Mouse (Mus musculus) ES-Bruce4 (cell line): ENCODE measurements around the gene Prkce. TPM values are rescaled to one million over a fixed set of nuclear protein-coding genes. Genes with fewer than 3 reads are reported as not detected.

Source experiments
- H3K27ac ChIP-seq: 2 replicates; pipeline ENCODE4 v1.5.1; 2012; ENCODE audit warnings: low read length, inconsistent platforms; ENCODE audit not compliant: insufficient read depth
- H3K27me3 ChIP-seq: 2 replicates; pipeline ENCODE4 v1.6.1; 2012; ENCODE audit warnings: mild to moderate bottlenecking, low read length, inconsistent platforms; ENCODE audit not compliant: control insufficient read depth, poor library complexity, insufficient read depth, severe bottlenecking
- H3K36me3 ChIP-seq: 2 replicates; pipeline ENCODE4 v1.6.1; 2012; ENCODE audit warnings: inconsistent platforms, mild to moderate bottlenecking, low read length, moderate library complexity; ENCODE audit not compliant: control insufficient read depth, poor library complexity, insufficient read depth, severe bottlenecking
- H3K4me1 ChIP-seq: one replicate; pipeline ENCODE4 v1.8.1; 2011; ENCODE audit warnings: low read length; ENCODE audit not compliant: control insufficient read depth, insufficient read depth
- H3K4me3 ChIP-seq: 2 replicates; pipeline ENCODE4 v1.5.1; 2011; ENCODE audit warnings: low read depth, mild to moderate bottlenecking, low read length
- H3K9ac ChIP-seq: 2 replicates; pipeline ENCODE4 v1.6.1; 2012; ENCODE audit warnings: low read depth, mild to moderate bottlenecking, inconsistent platforms; ENCODE audit not compliant: poor library complexity, severe bottlenecking
- H3K9me3 ChIP-seq: replicated peaks from 2 replicates; pipeline ENCODE4 v1.6.1; 2012; ENCODE audit warnings: mild to moderate bottlenecking, low read length, inconsistent platforms; ENCODE audit not compliant: control insufficient read depth, poor library complexity, insufficient read depth, severe bottlenecking
- CTCF ChIP-seq: IDR thresholded peaks from one replicate; pipeline ENCODE4 v1.8.1; 2011; ENCODE audit warnings: low read depth, low read length
- EP300 ChIP-seq: IDR thresholded peaks from 2 replicates; pipeline ENCODE4 v1.6.1; 2011; ENCODE audit warnings: low read depth, low read length; ENCODE audit not compliant: insufficient read depth
- POLR2A ChIP-seq: IDR thresholded peaks from one replicate; pipeline ENCODE4 v1.8.1; 2011; ENCODE audit warnings: low read length; ENCODE audit not compliant: insufficient read depth
- polyA plus RNA-seq: library from polyadenylated mRNA; stranded (reverse); fragments of >200 nt; gene quantifications from 2 replicates; pipeline ENCODE4 v1.2.4, GENCODE M21; 2011; ENCODE audit warnings: low read depth; ENCODE audit not compliant: missing spikeins, insufficient read depth, insufficient read length

Gene Prkce
- 3.3 and 4.3 TPM in 2 replicates for polyA plus RNA-seq

DNA sequence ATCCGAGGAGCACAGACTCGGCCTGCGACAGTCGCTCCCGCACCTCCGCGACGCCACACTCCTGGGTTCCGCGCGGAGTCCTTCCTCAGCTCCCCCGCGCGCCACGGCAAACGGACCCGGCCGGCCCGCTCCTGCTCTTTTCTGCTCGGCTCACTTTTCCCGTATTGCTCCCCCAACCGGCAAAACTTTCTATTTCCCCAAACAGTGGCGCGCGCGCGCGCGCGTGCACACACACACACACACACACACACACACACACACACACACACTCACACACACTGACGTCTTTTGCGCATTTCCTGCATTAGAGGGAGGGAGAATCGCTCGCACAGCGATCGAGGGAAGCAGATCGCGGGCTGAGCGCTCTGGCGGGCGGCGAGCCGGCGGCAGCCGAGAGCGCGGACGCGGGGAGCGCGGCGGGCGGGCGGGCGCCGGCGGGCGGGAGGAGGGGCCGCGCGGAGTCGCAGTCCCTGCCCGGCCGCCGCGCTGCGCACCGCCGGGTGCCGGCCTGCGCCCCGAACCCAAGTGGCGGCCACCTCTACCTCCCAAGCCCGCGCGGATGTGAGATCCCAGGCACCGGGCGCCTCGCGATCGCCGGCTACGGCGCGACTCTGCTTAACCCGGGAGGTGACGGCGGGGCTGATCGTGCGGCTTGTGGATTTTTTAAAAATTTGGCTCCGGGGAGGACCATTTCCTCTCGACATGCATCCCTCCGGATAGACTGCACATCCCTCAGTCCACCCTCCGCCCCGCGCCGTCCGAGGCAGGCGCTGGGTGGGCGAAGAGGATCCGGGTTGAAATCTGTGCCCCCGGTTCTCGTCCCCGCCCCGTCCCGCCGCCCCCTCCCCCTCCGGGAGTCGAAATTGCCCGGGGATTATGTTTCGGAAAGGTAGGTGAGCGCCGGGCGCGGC is at the start of gene Prkce:
TSS of gene Prkce (plus strand) at position 466 of the 911 bp plus-strand sequence.
- H3K9me3 ChIP-seq = no peaks in the 10 kb centered on the region
- H3K27ac ChIP-seq = peak within 1 kb of the TSS; percentile 42
- no peak for TF ChIP-seq POLR2A
- TF ChIP-seq CTCF = peak; percentile 13
- no peak for TF ChIP-seq EP300
- H3K4me3 ChIP-seq = peak within 1 kb of the TSS; percentile 86
- peaks cover 3% of the 10 kb centered on the region for H3K27me3 ChIP-seq
- no peaks in the 10 kb centered on the region for H3K4me1 ChIP-seq
- peak within 1 kb of the TSS; percentile 94 for H3K9ac ChIP-seq
- no peaks in the 10 kb centered on the region for H3K36me3 ChIP-seq

DNA sequence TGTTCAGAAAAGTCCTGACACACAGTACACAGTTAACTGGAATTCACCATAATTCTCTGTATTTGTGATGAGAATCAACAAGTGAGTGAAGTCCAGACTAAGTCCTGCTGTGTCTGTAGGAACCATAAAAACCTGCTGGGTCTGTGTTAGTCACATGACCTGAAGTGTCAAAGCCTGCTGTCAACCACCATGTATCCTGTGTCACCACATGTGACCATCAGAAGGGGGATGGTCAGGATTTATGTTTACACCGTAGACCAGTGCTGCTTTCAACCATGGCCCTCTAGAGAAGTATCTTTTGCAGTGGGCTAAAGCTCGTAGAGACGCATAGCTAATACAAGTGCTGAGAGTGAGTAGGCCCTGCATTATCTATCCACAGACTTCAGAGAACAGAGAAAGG is 44.4 kb upstream of the Prkce start:
- Histone ChIP-seq H3K27me3 (no peaks in the 10 kb centered on the region), H3K4me1 (no peaks in the 10 kb centered on the region), H3K36me3 (peaks cover 42% of the 10 kb centered on the region), H3K9ac (no peak overlapping the region), H3K9me3 (no peaks in the 10 kb centered on the region), H3K4me3 (no peak overlapping the region), H3K27ac (no peak overlapping the region)
- TF ChIP-seq POLR2A (no peak), EP300 (no peak), CTCF (no peak)

- Histone ChIP-seq H3K27ac (no peak overlapping the region), H3K9ac (no peak overlapping the region), H3K9me3 (no peaks in the 10 kb centered on the region), H3K27me3 (no peaks in the 10 kb centered on the region), H3K4me3 (no peak overlapping the region), H3K4me1 (no peaks in the 10 kb centered on the region), H3K36me3 (peaks cover 48% of the 10 kb centered on the region)
- TF ChIP-seq CTCF (peak; percentile 31), EP300 (no peak)
Observed at GRCm38 (mm10) chr17:86125908-86126307, 41.7 kb upstream of the Prkce start.

DNA sequence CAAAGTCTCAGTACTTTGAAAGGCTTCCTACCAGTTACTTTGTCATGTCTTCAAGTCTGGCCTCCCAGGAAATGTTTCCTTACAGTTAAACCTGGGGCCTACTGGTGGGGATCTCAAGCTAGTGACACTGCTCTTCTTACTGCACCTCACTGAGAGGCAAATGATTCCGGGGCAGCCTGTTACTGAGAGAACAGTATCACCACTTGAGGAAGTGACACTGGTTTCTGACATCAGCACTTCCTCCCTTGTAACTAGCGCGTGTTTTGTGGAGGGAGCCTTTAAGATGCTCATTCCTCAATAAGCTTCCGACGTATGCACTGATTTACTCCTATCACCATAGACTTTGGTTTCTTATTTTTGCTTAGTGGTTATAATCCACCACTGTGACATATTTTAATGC is 39.4 kb upstream of the Prkce start:
- H3K27me3 ChIP-seq = no peaks in the 10 kb centered on the region
- no peaks in the 10 kb centered on the region for H3K4me1 ChIP-seq
- no peaks in the 10 kb centered on the region for H3K9me3 ChIP-seq
- no peak overlapping the region for H3K9ac ChIP-seq
- TF ChIP-seq CTCF (no peak), EP300 (no peak), POLR2A (no peak)
- H3K36me3 ChIP-seq = peaks cover 44% of the 10 kb centered on the region
- no peak overlapping the region for H3K27ac ChIP-seq
- H3K4me3 ChIP-seq = no peak overlapping the region

- H3K27ac ChIP-seq = no peak overlapping the region
- no peaks in the 10 kb centered on the region for H3K9me3 ChIP-seq
- no peak overlapping the region for H3K9ac ChIP-seq
- H3K4me3 ChIP-seq = no peak overlapping the region
- no peaks in the 10 kb centered on the region for H3K27me3 ChIP-seq
- peaks cover 47% of the 10 kb centered on the region for H3K36me3 ChIP-seq
- no peaks in the 10 kb centered on the region for H3K4me1 ChIP-seq
- TF ChIP-seq CTCF = peak; percentile 24
- TF ChIP-seq EP300 = no peak
- TF ChIP-seq POLR2A = no peak
Observed at GRCm38 (mm10) chr17:86132534-86132933, 35.1 kb upstream of the Prkce start.

DNA sequence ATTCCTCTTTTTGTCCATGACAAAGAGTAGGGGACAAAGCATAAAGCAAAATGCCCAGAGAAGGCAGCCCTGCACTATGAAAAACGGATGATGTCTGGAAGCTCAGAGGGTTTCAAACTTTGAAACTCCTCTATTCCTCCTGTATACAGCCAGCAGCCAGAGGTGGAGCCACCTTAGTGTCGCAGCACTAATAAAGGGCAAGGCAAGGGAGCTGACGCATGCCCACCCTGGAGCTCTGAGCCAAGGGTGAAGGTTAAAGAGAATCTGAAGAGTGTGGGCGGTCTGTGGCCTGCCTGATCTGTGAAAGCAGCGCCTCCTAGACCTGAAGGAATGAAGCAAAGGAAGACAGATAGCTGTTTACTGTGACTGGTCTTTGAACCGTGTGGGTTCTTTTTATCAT is 33.1 kb upstream of the Prkce start:
- H3K36me3 ChIP-seq = peaks cover 49% of the 10 kb centered on the region
- no peak overlapping the region for H3K9ac ChIP-seq
- H3K27ac ChIP-seq = no peak overlapping the region
- H3K9me3 ChIP-seq = no peaks in the 10 kb centered on the region
- no peak overlapping the region for H3K4me3 ChIP-seq
- no peaks in the 10 kb centered on the region; the same call in 1 of the 2 replicates for H3K27me3 ChIP-seq
- no peaks in the 10 kb centered on the region for H3K4me1 ChIP-seq
- TF ChIP-seq POLR2A = no peak
- no peak for TF ChIP-seq EP300
- no peak for TF ChIP-seq CTCF
